Mouse (Mus musculus) monocyte, adult 2 months (primary cell): ENCODE measurements around the gene Hist2h2be.
A peak's percentile ranks its signal among the peaks of the same experiment; 100 is the strongest.
"Not testable (repeated sequence)": the region's sequence is repeated elsewhere in the genome, so short reads cannot be mapped to it uniquely, and the experiment has no call there.

ENCODE experiments used
- DNase-seq, 2 experiments: peaks; one replicate each; pipeline ENCODE4 v3.0.0; 2022; ENCODE audit warnings: low spot score in 2 of 2, low read depth in 1 of 2

Hist2h2be gene

GRCm38 (mm10) chr3:96238954-96239793, 18.3 kb downstream of the Hist2h2be start, which contains the start of gene Hist2h3c2:
Gene Hist2h3c2 (minus strand): TSS chr3:96239127.
- DNase-seq, result not testable (repeated sequence)

GRCm38 (mm10) chr3:96239949-96240798, 19.3 kb downstream of the Hist2h2be start, which contains the start of gene Hist2h2aa2:
Gene Hist2h2aa2 (minus strand): TSS chr3:96240276.
- peak; percentile 94 to 96 for DNase-seq

- no peak for DNase-seq
Observed at GRCm38 (mm10) chr3:96240799-96241197, 19.9 kb downstream of the Hist2h2be start.

- DNase-seq, result no peak
Observed at GRCm38 (mm10) chr3:96243921-96244572, 23.1 kb downstream of the Hist2h2be start.

- DNase-seq, result peak; percentile 75 to 87
Observed at GRCm38 (mm10) chr3:96245003-96245886, 24.3 kb downstream of the Hist2h2be start, which contains the start of gene Hist2h2aa1. Gene Hist2h2aa1 (plus strand): TSS chr3:96245497.

- not testable (repeated sequence) for DNase-seq
Observed at GRCm38 (mm10) chr3:96246018-96246417, 25.1 kb downstream of the Hist2h2be start.

- DNase-seq, result not testable (repeated sequence)
Observed at GRCm38 (mm10) chr3:96246427-96246856, 25.5 kb downstream of the Hist2h2be start, which contains the start of gene Hist2h3c1. Gene Hist2h3c1 (plus strand): TSS chr3:96246685.

- no peak for DNase-seq
Observed at GRCm38 (mm10) chr3:96247356-96248140, 26.6 kb downstream of the Hist2h2be start.

GRCm38 (mm10) chr3:96248141-96249033, 27.5 kb downstream of the Hist2h2be start:
- DNase-seq, result no peak

GRCm38 (mm10) chr3:96249034-96249345, 28.1 kb downstream of the Hist2h2be start:
- DNase-seq, result no peak

- DNase-seq, result no peak
Observed at GRCm38 (mm10) chr3:96250890-96251289, 30.0 kb downstream of the Hist2h2be start.

GRCm38 (mm10) chr3:96251787-96252186, 30.9 kb downstream of the Hist2h2be start:
- no peak for DNase-seq

GRCm38 (mm10) chr3:96254683-96255355, 33.9 kb downstream of the Hist2h2be start:
- DNase-seq, result no peak

GRCm38 (mm10) chr3:96255926-96256593, 35.1 kb downstream of the Hist2h2be start:
- DNase-seq, result no peak

GRCm38 (mm10) chr3:96257190-96257589, 36.3 kb downstream of the Hist2h2be start:
- no peak for DNase-seq

GRCm38 (mm10) chr3:96260220-96260619, 39.3 kb downstream of the Hist2h2be start:
- DNase-seq, result no peak

- no peak for DNase-seq
Observed at GRCm38 (mm10) chr3:96261623-96262022, 40.7 kb downstream of the Hist2h2be start.
